Mouse (Mus musculus) ovary, postnatal 14 days (tissue): ENCODE measurements around the gene Hs2st1.

ENCODE experiments used
- DNase-seq: peaks from one replicate; pipeline ENCODE4 v3.0.0; 2022; ENCODE audit warnings: low spot score

The Hs2st1 gene

GRCm38 (mm10) chr3:144501930-144502329, 68.1 kb downstream of the Hs2st1 start:
- no peak for DNase-seq

GRCm38 (mm10) chr3:144496762-144497161, 73.2 kb downstream of the Hs2st1 start:
- no peak for DNase-seq

DNA sequence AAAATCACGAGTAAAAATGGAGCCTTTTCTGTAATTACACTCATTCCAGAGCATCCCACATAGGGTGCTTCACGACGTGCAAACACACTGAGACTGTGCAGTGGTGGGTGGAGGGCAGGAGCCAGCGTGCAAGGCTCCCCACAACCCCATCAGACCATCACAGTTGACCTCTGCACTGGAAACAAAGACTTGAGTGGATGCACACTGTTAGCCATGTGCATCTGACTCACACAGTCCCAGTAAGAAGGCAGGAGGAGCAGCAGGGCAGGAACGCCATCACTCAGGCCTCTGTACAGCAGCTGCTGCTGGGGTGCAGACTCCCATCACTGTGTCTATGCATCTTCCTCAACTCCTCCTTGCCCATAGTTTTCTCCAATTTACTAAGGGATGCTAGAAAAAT, 75.1 kb downstream of the Hs2st1 start:
- DNase-seq: no peak

DNA sequence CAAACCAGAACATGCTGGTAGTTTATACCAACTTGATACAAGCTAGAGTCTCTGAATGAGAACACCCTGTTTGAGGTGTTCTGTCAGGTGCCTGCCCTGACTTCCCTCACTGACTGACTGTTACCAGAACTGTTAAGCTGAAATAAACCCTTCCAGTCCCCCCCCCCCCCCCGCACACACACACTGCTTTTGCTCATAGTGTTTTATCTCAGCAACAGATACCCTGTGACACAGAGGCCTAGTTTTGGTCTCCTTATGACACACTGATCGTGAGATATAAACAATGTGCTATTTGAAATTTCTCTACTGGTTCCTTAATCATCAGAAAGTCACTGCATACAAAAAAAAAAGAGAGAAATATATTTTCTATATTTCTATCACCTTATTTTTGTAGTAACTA, 81.2 kb downstream of the Hs2st1 start:
- DNase-seq: no peak

GRCm38 (mm10) chr3:144480595-144480994, 89.4 kb downstream of the Hs2st1 start:
- no peak for DNase-seq

- no peak for DNase-seq
Observed at GRCm38 (mm10) chr3:144478427-144478794, 91.6 kb downstream of the Hs2st1 start.

- no peak for DNase-seq
Observed at GRCm38 (mm10) chr3:144477707-144478426, 92.1 kb downstream of the Hs2st1 start.

- no peak for DNase-seq
Observed at GRCm38 (mm10) chr3:144475891-144476290, 94.1 kb downstream of the Hs2st1 start.

DNA sequence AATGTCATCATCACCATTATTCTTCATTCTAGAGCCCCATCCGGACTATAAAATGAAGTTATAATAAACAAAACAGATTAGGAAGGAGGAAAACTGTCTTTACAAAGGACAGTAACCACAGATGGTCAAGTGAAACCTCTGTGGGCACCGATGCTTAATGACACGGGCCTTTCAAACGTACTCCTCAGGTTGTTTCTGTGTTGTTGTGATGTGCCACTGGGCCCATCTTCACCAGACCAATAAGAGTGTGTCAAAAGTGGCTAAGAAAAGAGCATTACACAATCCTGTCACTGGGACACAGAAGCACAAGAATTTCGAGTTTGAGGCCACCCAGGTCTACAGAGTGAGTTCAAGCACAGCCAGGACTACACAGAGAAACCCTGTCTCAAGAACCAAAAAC, 95.3 kb downstream of the Hs2st1 start:
- DNase-seq: no peak

DNA sequence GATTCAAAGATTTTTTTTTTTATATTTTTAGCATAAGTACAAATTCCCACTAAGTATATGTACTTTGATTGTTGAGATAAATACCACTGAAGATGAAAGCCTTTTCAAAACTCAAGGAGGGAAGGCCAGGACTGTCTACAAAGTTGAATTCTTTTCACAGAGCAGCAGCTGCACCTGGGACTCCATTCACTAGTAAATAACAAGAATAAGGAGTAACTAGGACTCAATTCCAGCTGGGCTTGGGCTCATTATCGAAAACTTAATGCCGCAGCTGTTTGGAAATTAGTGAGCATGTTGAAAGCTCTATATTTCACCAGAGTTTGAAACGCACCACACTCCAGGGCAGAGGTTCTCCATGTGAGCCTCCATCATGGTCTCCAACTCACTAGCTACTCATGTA, 98.0 kb downstream of the Hs2st1 start:
- DNase-seq: no peak

DNA sequence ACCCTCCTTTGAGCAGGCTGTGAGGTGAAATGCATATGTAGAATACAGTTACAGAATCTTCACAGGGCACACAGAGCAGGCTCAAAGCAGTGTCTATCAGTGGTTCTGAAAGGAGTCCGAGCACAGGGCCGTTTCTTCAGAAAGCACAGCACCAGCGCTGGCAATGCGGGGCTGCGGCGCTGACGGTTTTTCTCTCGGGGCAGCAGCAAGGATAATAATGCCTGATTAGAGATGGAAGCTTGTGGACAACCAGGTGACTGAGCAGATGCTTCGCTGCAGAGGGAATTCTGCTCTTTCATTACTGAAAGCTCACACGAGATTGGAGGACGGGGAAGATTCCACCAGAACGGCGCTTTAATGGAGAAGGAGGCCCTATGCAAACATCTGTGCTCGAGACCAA, 99.1 kb downstream of the Hs2st1 start:
- no peak for DNase-seq

DNA sequence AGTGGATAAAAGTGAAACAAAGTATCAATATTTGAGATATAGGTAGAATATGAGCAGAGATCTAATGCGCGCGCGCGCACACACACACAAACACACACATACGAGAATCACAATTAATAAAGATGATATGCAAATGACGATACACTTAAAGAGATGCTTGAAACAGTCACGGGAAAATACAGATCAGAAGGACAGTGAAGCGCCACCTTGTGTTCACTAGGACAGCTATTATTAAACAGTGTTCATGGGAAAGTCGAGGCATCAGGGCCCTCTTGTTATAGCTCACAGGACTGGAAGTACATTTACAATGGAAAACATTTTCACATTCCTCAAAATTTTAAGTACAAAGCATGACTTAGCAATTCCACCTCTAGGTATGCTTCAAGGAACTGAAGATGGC, 102.5 kb downstream of the Hs2st1 start:
- DNase-seq: no peak

DNA sequence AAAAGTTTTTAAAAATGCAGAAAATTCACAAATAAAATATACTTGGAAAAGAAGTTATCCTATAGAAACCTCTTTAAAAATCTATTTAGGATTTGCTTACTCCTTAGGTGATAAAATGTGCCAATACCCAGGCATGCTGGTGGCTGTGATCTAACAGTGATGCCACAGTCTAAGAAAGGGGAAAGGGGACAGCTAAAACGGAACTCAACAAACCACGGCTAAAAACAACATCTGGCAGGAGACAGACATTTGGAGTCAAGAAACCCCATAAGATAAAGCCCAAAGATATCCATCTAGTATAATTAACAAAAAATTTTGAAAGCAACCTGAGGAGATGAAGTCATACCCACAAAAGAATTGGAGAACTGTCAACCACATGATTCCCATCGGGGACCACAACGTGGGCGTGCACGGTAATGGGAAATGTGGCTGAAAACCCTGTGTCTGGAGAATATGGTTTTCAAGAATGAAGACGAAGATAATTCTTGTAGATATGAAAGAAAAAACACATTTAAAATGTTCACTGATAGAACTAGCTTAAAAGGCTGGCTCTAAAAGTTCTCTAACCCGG, 103.8 kb downstream of the Hs2st1 start:
- DNase-seq: no peak

- no peak for DNase-seq
Observed at GRCm38 (mm10) chr3:144462679-144463078, 107.3 kb downstream of the Hs2st1 start.

- no peak for DNase-seq
Observed at GRCm38 (mm10) chr3:144460183-144460788, 109.7 kb downstream of the Hs2st1 start.

GRCm38 (mm10) chr3:144459285-144459697, 110.7 kb downstream of the Hs2st1 start:
- no peak for DNase-seq

GRCm38 (mm10) chr3:144453701-144454430, 116.1 kb downstream of the Hs2st1 start:
- DNase-seq: peak; percentile 26

GRCm38 (mm10) chr3:144448977-144449376, 121.0 kb downstream of the Hs2st1 start:
- no peak for DNase-seq

- DNase-seq: no peak
Observed at GRCm38 (mm10) chr3:144447917-144448316, 122.1 kb downstream of the Hs2st1 start.

- DNase-seq: no peak
Observed at GRCm38 (mm10) chr3:144446081-144446634, 123.8 kb downstream of the Hs2st1 start.

- no peak for DNase-seq
Observed at GRCm38 (mm10) chr3:144437871-144438398, 132.0 kb downstream of the Hs2st1 start.

DNA sequence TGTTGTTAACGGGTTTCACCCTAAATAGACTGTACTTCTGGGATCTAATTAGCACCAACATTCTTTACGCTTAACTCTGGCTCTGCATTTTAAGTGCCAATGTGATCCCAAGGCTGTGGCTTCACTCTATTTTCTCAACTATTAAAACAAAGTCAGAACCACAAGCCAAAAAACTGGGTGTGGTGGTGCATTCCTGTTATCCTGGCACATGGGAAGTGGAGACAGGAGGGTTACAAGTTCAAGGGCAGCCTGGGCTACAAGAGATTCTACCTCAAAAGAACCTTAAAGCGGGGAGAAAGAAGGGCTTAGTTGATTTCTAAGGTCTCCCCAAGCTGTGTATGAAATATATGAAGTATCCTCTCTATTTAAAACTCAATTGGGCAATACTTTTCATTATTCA, 133.9 kb downstream of the Hs2st1 start:
- DNase-seq: no peak
